Mouse (Mus musculus) spleen, adult 2 months (tissue): ENCODE measurements around the gene Il4i1.
A peak's percentile ranks its signal among the peaks of the same experiment; 100 is the strongest.

Experiments
- CTCF ChIP-seq: fragments of 200-500 bp; IDR thresholded peaks from 2 replicates; pipeline ENCODE4 v1.5.1; 2011; ENCODE audit warnings: mild to moderate bottlenecking, inconsistent platforms; ENCODE audit not compliant: insufficient read depth, insufficient read length, insufficient replicate concordance; ENCODE audit errors: extremely low read depth
- POLR2A ChIP-seq: fragments of 200-500 bp; IDR thresholded peaks from 2 replicates; pipeline ENCODE4 v1.6.1; 2011; ENCODE audit warnings: low read depth, low read length, inconsistent platforms

DNA sequence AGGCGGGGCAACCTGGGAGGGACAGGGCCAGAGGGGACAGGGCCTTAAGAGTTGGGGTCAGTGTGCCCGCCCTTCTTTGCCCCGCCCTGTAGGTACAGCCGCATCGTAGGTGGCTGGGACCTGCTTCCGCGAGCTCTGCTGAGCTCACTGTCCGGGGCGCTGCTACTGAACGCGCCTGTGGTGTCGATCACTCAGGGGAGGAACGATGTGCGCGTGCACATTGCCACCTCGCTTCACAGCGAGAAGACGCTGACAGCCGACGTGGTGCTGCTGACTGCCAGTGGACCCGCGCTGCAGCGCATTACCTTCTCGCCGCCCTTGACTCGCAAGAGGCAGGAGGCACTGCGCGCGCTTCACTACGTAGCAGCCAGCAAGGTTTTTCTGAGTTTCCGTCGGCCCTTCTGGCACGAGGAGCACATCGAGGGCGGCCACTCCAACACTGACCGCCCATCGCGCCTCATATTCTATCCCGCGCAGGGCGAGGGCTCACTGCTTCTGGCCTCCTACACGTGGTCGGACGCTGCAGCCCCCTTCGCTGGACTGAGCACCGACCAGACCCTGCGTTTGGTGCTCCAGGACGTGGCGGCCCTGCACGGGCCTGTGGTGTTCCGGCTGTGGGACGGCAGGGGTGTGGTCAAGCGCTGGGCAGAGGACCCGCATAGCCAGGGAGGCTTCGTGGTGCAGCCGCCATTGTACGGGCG lies 23.5 kb downstream of the Il4i1 start:
- TF ChIP-seq CTCF (no peak), POLR2A (peak; percentile 17)
